Mouse (Mus musculus) kidney, adult 18-20 months (tissue): ENCODE measurements around the gene Krtcap3.
A peak's percentile ranks its signal among the peaks of the same experiment; 100 is the strongest.

Experiments used
- DNase-seq: peaks from one replicate; pipeline ENCODE4 v3.0.0; 2021

Krtcap3 gene

DNA sequence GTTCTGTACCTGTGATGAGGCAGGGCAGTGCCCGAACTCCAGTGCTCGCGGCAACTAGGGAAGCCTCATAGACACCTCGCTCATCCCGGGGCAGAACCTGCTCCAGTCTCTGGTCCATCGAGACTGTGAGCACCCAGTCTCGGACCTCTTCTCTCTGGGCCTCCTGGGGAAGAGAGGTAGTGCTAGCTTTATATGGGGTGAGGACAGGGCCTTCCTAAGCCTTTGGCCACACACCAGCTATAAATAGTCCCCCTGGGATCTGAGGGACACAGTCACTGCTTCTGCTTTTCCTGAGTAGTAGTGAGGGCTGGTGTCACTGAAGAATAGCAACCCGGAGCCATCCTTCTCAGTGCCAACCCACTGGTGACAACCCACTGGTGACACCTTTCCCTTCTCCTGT is 2.3 kb downstream of the Krtcap3 start:
- DNase-seq = no peak

DNA sequence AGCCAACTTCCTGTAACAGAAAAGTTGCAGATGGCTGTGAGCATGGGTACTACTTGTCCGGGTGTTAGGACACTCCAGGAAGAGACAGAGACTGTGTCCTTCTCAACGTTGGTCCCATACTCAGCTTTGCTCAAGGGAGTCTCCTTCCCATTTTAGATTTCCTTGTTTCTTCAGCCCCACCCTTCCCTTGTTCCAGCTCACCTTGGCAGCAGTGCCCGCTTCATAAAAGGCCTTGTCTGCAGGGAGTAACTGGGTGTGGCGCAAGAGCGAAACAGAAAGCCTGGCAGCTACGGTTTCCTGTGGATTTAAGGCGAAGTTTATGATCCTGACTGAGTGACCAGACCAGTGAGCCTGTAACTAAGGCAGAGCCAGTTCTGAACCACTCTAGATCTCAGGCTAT is 3.0 kb downstream of the Krtcap3 start:
- no peak for DNase-seq

DNA sequence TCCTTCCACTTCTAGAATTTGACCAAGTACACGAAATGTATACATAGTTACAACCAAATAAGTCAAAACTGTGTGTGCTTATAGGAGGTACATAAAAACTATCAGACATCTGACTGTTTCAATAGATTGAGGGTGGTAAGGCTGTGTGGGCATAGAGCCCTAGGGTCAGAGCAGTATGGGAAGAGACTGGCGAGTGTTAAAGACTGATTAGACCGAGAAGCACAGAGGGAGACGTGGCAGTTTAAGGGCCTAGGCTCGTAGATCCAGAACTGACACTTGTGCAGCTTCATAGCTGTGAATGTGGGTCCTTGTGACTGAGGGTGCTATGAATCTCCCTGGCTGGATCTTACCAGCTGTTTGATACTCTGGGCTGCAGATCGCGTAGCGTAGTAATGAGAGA is 3.4 kb downstream of the Krtcap3 start:
- no peak for DNase-seq

DNA sequence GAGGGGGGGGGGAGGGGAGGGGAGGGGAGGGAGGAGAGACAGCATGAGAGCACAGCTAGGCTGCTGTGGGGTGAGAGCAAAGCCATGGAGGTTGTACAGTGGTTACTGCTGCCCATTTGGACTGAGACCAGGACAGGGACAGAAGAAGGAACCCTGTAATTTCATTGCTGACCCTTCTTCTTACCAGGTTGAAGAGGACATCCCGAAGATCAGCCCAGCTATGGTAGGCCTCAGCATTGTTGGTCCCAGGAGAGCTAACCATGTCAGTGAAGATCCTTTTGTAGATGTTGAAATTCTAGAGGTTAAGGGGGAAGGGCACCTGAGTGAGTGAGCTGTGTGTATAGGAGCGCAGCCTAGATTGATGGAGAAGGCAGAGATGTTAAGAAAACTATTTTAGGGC is 3.9 kb downstream of the Krtcap3 start:
- no peak for DNase-seq

DNA sequence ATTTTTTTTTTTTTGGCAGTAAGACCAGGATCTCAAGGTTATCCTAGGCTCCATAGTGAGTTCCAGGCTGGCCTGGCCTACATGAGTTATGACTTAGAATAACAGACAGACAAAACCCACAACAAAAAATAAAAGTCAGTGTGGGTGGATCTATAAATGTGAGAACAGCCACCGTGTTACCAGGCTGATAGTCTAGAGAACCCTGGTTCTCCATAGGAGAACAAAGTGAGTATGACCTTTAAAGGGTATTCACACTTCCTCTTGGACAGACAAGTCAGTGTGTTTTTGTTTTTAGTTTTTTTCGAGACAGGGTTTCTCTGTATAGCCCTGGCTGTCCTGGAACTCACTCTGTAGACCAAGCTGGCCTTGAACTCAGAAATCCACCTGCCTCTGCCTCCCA is 4.5 kb downstream of the Krtcap3 start:
- DNase-seq = no peak

DNA sequence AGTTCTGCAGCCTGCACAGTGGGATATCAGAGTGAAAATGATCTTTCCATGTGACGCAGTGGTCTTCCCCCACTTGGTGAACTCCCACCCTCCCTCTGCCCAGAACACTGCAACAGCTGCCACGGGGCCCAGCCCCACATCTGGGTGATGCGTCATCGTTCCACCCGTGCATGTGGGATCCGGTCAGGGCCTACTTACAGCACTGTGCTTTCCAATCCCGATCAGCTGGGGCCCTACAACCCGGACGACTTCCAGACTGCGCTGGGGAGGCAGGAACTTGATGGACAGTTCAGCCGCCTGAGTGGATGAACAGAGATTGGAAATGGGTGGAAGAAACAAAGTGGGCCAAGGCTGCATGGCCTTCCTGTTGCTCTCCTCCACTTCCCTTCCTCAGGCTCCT is 6.1 kb downstream of the Krtcap3 start:
- DNase-seq = no peak

DNA sequence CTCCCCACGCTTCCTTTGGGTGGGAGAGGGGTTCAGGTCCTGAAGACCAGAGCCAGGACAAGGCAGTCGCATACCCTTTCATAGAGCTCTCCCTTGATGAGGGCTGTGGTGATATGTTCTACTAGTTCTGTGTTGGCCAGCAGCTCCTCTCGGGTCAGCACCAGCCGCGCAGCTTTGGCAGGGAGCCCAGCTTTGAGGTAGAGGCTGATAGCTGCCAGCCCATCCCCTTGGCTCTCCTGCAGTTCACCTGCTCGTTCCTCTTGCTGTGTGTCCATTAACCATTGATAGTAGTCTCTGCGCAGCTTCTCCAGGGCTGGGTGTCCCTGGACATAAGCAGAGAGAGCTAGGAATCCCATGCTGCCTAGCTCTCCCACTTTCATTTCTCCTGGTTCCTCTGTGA is 14.6 kb downstream of the Krtcap3 start:
- DNase-seq = no peak

DNA sequence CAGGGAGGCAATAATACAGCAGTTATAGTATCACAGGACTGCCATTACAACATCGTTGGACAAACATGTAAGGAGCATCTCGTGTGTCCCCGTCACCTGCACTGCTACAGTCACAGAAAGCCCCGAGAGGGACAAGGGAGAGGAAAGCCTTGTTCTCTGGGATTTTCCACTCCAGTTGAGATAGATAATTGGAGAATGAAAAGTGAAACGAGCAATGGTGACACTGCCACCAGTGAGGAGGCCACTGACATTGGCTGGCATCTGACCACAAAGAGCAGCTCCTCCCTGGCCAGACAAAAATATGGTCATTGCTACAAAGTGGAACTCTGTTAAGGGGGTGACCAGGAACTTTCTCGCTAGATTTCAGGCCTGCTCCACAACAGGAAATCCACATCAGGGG is 16.2 kb downstream of the Krtcap3 start:
- DNase-seq = no peak

DNA sequence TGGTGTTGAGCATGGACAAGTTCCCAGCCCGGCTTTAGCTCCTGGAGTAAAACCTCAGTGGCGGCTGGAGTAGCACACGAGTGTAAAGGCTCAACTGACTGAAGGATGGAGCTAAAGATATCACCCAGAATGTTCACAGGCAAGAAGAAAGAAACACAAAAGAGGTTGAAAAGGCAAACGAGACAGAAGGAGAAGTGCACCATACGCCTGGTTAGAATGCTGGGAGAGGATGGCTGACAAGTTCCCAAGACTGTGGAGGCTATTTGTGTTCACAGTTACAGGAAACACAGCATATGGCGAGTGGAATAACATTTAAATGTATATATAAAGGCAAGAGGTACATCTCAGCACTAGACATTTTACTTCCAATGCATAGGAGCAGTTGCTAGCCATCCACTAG is 21.5 kb downstream of the Krtcap3 start:
- no peak for DNase-seq

DNA sequence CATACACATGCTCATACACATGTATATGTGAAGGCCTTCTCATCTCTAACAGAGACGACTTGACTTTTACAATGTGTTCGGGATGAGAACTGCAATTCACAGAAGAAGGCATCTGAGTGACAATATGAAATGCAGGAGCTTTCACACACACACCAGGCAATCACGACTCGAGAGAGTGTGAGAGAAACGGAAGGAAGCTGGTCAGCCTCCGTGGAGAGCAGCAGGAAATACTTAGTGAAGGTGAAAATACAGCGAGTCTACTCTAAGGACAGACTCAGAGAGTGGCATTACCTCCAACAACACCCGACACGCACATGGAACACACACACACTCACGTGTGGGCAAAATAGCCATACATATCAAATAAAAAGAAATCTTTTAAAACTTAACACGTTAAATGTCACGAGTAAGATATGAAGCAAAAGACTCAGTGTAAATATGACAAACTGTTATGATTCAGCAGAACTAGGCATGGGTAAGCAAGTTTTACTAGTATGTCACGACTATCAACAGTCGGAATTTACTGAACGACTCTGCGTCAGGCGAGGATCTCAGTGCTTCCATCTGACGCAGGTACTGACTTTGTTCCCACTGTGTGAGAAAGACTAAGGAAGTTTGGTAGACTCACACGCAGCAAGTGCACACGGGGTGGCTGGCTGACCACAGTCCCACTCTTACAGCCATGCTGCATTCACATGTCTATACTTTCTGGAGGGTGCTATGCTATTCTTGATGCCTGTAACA is 27.9 kb downstream of the Krtcap3 start:
- no peak for DNase-seq

DNA sequence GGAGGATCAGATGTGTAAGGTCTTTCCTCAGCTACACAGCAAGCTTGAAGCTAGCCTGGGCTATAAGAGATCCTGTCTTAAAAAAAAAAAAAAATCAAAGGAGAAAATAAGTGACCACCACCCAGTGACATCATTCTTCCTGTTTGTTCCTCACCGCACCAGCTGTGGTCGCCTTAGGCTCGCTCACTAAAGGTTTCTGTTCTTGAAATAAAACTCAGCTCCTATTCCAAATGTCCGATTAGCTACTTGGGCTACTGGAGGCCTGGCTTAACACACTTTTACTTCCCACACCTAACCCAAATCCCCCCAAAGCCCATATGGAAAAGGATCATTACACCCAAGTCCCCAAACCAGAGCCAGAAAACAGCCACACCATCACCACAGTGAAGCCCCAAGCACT is 36.7 kb downstream of the Krtcap3 start:
- DNase-seq = no peak

DNA sequence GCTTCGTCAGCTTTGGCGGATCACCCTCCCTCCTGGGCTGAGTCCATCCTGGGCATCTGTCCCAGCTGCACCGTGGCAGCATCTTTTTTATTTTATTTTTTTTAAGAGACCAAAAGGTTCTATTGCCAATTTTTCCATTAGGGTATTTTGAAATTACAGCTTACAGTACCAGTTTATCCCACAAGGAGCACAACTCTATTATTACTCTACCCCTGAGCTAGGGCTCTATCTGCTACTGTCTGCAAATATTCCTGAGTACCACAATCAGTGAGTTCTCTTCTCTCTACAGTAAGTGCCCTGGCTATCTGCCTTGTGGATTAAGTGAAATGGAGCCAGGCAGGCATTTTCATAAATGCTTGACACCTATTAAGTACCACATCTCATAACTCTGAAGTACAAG is 37.2 kb downstream of the Krtcap3 start:
- no peak for DNase-seq

DNA sequence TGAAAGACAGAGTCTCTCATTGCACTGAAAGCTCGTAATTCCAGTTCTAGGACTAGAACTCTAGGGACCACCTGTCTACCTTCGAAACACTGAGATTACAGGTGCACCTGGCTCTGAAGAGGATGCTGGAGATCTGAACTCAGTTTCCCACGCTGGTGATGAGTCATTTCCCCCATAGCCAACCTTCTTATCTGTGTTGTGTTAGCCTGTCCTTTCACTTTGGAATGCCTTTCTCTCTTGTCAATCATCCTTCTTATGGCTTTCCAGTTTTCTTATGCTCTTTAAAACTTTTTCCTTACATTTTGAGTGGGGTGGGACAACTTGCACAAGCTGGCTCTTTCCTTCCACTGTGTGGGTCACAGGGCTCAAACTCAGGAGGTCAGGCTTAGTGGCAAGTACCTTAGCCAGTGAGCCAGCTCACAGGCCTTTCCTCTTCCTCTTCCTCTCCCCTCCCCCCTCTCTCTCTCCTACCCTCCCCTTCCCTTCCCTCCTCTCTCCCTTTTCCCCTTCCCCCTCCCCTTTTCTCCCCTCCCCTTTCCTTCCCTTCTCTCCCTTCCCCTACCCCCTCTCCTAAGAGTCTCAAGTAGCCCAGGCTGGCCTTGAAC is 38.2 kb downstream of the Krtcap3 start:
- no peak for DNase-seq

DNA sequence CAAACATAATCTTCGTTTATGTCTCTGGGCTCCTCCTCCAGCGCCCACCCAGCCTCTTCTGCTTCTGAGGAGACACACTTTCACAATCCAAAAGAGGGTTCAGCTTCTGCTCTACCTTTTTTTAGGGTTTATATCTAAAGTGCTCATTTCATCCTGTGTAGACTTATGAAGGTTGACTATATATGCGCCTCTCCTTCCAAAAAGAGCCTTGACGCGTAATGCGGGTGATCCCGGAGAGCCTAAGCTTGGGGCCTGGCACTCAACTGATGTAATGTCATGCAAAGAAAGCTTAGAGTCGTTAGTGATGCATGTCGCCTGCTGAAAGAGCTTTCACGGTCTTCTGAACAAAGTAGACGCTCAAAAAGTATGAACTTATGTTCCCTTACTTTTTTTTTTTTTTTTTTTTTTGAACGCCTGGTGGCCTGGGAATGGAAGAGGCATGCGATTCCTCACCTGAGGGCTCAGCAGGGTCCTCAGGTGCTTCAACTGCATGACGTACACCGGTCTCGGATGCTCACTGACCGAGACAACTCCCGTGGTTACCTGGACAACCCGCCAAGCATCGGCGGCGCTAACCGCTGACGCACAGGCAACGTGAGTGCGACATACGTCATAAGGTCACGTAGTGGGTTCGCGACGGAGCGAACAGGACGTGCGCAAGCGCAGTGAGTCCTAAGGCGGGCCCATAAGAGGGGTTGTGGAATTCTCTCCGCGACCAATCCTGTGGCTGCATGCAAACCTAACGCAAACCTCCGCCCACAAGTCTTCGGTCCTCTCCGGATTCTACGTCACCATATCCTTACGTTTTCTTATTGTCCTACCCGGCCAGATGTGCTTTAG is 39.2 kb downstream of the Krtcap3 start, which contains the start of gene Ift172:
Ift172 (minus strand) TSS at position 596 of the 840 bp plus-strand sequence.
- peak; percentile 94 for DNase-seq

DNA sequence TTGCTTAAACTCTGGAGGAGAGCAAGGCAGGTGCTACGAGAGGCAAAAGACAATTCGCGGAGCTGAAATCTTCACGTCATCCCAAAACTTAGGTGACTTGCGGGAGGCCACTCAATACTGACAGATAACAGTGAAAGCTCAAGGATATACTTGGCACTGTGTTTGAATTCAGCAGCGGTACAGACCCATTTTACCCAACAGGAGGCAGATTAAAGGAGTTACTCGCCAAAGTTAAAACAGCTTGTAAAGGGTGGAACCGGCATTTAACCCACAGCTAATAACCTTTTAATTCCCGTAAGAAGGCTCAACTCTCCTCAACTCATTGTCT is 39.8 kb downstream of the Krtcap3 start:
- no peak for DNase-seq

DNA sequence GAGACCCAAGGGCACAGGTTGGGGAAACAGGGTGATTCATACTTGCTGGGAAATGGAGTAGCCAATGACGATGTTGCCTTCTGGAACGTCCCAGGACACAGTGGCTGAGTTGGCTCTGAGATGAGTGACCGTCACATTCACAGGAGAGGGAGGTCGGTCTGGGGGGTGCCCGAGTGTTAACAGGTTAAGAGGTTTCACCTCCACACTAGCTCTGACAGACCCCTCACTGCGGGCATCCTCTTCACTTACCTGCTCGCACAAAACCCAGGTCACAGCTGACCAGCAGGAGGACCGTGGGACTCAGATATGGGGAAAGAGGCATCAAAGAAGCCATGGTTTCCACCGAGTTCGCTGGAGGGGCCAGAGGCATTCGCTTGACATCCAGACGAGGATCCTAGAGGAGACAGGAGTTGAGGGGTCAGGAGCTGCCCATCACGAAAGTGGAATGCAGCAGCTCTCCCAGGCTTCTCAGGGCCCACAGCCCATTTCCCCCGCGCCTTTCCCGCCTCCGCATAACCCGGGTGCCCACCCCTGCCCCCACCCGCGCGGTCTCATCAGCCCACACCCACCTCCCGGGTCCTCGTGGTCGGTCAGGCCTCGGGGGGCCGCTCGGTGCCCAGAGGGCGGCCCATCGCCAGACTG is 43.6 kb downstream of the Krtcap3 start:
- no peak for DNase-seq

DNA sequence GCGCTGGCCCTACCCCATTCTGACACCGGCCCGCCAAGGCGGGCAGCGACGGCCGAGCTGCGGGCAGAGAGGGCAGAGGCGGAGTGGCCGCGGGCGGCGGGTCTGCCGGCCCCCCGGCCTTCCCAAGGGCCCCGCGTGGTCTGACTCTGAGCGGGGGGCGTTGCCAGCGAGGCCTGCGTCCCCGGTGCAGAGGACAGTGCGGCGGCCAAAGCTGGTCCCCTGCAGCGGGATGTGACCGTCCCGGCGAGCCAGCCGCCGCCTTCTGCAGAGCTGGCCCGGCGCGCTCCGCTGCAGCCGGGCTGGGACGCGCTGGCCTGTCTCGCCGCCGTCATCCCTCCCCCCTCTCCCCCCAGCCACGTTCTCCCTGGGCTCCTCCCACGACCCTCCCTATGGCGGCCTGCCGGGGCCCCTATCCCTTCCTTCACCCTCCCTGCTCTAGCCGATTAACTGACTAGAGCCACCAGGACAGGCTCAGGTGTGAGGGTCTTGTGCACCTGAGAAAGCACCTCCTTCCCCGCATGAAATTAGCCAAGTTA is 44.2 kb downstream of the Krtcap3 start, which contains the start of gene Fndc4:
Fndc4 (minus strand) TSS at position 475 of the 536 bp plus-strand sequence.
- peak; percentile 34 for DNase-seq

DNA sequence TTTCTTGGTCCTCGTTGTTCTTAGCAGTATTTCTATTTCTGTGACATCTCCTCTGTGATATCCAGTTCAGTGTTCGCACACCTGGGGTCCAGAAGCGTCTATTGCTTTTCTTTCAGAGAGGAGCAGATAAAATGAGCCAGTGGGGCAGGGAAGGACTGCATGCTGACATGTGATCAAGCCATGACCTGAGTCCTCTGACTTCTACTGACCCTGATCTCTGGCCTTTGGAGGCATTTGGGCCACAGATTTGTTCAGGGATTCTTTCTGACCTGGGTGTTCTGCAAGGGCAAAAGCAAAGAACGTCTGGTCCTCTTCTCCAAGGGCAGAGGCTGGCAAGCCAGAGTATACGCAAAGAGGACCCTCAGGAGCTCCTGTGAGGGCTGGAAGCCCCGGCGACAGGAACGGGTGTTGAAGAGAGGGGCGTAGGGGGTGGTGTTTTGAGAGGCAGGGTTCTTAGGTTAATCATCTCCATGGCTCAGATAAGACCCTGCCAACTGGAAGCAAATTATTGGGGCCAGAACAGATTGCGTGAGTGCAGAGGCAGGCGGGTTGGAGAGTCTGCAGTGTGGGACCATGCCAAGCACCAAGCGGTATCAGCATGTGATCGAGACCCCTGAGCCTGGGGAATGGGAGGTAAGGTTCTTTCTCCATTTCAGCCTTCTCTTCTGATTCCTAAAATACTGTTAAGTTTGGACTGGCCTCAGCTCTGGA is 45.7 kb downstream of the Krtcap3 start, which contains the start of gene Gckr:
Gckr (plus strand) TSS at position 397 of the 711 bp plus-strand sequence.
- no peak for DNase-seq

DNA sequence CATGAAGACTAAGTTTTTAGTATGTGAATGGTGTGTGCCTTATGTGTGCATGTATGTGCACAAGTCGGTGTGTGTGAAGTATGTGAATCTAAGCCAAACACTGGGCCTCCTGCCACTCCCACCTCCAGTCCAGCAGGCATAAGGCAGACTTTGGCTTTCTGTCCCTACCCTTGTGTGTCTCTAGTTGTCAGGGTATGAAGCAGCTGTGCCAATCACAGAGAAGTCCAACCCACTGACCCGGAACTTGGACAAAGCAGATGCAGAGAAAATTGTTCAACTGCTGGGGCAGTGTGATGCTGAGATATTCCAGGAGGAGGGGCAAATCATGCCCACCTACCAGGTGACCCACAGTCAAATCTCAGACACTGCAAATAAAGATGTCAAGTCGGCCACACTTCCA is 46.5 kb downstream of the Krtcap3 start:
- no peak for DNase-seq

DNA sequence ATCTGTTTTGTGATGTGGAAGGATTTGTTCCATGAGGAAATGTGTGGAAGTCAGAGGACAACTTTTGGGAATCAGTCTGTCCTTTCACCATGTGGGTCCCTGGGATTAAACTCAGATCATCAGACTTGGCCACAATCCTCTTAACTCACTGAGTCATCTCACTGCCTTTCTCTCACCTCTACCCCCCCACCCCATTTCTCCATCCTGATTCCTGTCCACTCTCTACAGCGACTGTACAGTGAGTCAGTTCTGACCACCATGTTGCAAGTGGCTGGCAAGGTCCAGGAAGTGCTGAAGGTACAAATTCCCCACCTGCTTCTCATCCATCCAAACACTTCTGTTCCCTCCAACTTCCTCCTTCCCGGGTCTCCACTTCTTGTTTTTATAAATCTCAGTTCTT is 47.0 kb downstream of the Krtcap3 start:
- no peak for DNase-seq

DNA sequence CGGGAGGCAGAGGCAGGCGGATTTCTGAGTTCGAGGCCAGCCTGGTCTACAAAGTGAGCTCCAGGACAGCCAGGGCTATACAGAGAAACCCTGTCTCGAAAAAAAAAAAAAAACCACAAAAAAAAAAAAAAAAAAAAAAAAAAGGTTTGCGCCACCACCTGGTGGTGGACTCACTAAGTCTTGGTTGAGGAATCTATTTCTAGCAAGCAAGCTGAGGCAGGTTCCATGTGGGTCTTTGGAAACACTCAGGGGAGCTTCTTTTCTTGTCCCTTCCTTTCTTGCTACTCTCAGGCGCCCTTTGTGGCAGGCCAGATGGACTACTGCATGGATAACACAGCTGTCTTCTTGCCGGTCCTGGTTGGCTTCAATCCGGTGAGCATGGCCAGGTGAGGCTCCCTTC is 50.4 kb downstream of the Krtcap3 start:
- no peak for DNase-seq
